Mouse (Mus musculus) CH12F3 (cell line): Measurements from ENCODE around the gene Slc25a38.

Experiments used
- in situ Hi-C: fragments of 300-500 bp; cut with MboI; formaldehyde crosslinking; loops from 2 replicates; pipeline ENCODE4 v1.14.3; 2020; ENCODE audit warnings: low sequenced_read_pairs

The Slc25a38 gene

DNA sequence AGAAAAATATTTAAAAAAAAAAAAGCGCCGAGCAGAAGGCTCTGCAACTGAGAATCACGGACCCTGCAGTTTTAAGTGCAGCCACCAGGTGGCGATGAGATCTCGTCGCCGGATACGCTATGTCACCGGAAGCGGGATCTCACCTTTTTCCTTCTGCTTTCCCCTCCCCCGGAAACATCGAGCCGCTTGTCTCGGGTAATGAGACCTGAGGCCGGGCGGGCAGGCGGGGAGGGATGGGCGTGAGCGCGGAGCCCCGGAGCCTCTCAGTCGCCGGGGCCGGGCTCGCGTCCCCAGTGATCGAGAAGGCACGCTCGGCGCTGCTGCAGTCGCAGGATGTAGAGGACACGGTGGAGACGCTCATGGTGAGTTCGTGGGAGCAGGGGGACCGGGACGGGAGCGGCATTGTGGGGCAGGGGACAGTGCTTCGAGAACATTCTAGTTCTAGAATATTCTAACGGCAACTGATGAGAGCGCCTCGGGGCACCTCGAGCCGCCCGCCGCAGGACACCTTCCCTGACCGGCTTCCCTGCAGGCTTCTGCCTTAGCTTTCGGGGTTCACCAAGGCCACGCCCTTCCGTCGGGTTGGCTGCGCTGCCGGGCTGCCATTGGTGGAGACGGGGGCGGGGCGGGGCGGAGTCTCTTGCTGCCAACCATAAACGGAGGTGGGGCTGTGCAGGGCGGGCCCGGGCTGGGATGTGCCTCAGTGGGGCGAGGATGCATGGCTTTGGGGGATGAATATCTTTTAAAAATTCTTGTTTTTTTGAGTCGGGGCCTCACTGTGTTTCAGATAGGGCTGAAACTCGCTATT is at the start of gene Slc25a38:
Gene Slc25a38 (plus strand): TSS at position 164 of the 808 bp plus-strand sequence.
- in situ Hi-C loops: no loop called here

DNA sequence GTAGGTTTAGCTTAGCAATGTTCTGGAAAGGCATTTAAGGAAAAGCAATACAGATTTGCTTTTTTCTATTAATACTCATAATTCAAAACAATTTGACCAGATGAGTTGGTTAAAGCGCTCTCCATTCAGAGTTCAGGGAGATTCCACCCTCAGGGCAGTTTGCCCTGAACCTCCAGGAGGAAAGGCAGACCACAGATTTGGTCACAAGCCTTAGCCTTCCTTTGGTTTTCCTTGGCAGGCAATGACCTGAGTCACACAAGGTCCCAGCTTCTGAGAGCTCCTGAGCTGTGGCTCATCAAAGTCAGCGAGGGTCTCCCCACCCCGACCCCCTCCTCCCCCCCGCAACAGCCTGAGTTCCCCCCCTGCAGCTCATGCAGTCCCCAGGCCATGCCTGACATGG is 45.9 kb upstream of the Slc25a38 start:
- in situ Hi-C loops: no loop called here

DNA sequence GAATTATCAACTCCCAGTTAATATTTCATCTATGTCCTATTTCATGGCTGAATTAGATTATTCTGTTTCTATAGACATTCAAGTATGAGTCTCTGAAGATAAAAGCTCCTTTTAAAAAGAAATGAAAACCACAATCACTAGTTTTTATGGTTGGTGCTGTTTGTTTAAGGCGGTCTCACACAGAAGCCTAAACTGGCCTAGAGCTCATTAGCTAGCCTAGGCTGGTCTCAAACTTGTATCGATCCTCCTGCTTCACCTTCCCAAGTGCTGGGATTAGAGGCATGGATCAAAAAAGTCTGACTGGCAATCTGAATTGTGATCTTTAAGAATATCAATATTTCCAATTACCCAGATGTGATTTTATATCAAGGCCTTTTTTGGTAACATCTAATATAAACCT is 42.6 kb upstream of the Slc25a38 start:
- in situ Hi-C loops: no loop called here

DNA sequence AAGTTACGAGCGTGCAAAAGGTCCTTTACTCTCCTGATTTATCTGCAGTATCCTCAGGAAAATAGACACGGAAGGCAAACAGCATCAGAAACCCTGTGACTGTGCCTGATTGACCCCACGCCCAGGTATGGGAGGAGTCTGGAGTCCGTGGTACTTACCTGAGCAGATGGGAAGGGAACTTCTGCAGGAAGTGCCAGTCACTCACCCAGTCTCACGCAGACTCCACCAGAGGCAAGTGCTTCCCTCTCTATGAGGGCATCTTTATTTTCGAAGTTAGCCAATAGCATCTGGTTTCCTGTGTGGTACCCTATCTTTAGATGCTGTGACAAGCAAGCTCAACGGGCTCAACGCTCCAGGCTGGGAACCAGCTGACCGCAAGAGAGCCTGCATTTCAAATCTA is 42.1 kb upstream of the Slc25a38 start:
- in situ Hi-C loops: no loop called here

DNA sequence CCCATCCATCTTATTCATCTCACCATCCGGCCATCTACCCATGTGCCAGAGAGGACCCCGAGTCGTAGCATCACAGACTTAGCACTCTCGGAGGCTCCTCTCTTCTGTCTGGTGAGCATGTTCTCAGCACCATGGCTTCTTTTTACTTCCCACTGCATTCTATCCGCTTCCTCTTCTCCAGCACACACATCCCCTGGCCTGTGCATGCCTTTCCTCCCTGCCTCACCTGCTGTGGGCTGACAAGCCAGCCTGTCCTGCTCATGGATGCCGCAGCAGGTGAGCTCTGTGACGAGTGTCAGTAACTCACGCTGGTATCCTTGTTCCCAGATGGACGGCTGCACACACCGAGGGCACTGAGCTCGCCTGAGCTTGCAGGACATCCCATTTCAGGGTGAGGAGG is 40.4 kb upstream of the Slc25a38 start, which contains the start of gene Cx3cr1:
Gene Cx3cr1 (minus strand): TSS at position 101 of the 400 bp plus-strand sequence.
- in situ Hi-C loops: loop anchor here (5.0 kb wide), 1 partner anchor 42 kb away; no protein-coding TSS in a partner anchor

DNA sequence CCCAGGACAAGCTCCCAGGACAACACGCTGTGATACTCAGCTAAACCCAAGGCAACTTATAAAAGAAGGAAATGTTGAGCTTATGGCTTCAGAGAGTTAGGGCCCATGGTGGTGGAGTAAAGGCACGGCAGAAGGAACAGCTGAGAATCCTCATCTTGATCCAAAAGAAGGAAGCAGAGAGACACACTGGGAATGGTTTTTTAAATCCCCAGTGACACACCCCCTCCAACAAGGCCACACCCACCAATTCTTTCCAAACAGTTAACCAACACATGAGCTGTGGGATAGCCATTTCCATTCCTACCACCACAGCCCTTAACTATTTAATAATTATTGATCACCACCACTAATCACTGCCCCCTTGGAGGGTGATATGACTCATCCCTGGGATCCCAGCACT is 38.9 kb upstream of the Slc25a38 start:
- in situ Hi-C loops: loop anchor here (5.0 kb wide), 1 partner anchor 44 kb away; no protein-coding TSS in a partner anchor

DNA sequence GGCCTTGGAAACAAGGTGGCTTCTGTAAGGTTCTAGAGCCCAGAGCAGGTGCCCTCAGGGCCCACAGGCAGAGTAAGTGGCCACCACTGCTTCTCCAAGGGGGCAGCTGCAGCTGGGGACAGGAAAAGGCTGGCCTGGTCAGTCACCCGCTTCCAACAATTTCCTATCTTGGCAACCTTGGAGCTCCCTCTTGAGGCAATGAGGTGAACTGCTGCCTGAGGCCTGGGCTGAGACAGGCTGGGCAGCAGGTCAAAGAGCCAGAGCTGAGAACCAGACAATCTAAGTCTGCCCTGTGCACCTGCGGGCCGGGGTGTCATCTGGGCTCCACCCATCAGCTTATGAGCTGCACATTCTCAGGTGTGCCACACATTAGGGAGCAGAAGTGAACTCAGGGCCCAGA is 37.0 kb upstream of the Slc25a38 start:
- in situ Hi-C loops: loop anchor here (5.0 kb wide), 1 partner anchor 46 kb away; no protein-coding TSS in a partner anchor

DNA sequence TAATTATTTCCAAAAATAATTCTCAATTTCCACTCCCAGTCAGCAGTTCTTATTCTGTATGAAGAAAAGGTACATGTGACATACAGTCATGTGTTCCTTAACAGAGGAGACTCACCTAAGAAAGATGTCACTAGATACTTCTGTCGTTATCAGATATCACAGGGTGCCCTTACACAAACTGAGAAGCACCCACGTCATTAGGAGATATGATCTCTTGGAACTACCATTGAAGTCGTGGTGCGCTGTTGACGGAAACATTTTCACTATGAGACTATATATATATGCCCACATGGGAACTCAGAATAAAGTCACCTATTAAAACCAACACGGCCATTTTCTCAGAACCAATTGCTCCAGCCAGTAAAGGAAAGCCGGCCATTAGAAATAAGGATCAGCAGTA is 35.7 kb upstream of the Slc25a38 start:
- in situ Hi-C loops: loop anchor here (5.0 kb wide), 1 partner anchor 47 kb away; no protein-coding TSS in a partner anchor

DNA sequence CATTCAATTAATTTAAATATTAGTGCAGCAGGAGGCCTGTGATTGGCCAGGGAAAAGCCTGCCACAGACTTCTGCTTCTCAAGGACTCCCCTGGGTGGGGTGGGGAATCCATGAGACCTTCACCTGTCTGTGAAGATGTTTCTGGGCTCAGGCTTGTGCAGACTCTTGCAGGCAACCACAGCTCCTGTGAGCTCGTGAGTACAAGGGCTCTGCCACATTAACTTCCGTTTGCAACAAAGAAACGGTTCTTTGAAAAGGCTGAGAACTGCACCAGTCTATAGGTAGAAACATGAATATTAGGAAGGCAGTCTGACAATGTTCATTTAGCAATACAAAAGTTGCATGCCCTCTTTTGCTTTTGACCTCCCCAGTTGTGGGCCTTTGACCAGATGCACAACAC is 31.9 kb upstream of the Slc25a38 start:
- in situ Hi-C loops: no loop called here

DNA sequence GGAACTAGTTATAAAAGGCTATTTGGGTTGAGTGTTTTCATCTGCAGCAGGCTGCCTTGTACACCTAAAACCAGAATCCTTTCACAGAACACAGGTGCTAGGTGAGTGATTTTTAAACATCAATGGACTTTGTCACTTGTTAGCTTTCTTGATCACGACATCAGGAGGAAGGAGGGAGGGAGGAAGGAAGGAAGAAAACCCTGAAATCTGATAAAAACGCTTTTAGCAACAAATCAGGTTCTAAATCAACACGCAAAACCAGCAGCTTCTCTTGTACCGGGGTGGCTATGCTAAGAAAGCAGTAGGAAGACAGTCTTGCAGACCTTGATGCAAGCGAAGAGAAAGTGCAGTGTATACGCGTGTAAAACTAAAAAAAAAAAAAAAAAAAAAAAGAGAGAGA is 30.3 kb upstream of the Slc25a38 start:
- in situ Hi-C loops: no loop called here

DNA sequence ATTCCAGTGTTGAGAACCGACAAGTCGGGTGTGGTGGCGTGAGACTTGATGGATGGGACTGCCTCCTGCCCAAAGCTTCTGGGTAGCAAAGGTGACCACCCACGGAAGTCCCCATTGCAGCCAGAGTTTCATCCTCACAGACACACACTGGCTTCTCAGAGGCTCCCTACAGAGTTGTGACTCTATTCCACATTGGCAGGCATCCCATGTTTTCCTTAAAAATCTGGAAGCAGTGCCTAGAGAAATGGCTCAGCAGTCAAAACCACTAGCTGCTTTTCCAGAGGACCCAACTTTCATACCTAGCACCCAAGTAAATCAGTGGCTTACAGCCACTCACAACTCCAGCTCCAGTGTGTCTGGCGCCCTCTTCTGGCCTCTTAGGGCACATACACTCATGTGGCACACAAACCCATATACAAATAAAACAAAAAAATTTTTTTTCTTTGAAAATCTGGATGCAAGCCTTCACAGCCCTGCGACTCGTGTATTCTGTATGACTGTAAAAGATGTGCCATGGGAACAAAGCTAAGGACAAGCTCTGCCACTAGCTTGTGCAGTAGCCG is 29.5 kb upstream of the Slc25a38 start:
- in situ Hi-C loops: no loop called here

DNA sequence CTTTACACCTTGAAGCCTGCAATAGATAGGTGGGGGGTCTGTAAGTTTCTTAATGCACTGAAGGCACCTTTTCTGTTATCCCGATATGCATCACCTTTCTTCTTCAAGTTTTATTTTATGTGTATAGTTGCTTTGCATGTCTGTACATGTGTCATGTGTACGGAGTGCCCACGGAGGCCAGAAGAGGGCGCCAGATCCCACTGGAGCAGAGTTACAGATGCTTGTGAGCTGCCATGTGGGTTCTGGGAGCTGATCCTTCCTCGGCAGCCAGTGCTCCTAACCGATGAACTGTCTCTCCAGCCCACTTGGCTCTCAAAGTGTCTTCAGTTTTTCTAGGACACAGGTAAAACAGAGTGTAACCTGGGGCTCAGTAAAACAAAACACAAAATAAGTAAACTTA is 28.9 kb upstream of the Slc25a38 start:
- in situ Hi-C loops: no loop called here

DNA sequence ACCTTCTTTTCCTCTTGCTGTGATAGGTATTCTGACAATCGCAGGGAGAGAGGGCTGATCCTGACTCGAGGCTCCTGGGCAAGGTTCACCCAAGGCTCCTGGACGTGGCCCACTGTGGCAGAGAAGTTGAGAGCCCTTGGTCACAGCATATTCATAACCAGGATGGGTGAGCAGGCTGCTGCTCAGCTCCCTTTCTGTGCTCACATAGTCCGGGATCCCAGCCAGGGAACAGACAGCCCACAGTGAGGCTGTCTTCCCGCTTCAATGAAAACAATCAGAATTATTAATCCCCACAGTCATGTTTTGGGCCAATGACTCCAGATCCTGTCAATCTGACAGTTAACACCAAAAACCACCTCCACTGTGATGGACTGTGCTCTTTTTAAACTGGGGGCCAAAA is 28.2 kb upstream of the Slc25a38 start:
- in situ Hi-C loops: no loop called here

DNA sequence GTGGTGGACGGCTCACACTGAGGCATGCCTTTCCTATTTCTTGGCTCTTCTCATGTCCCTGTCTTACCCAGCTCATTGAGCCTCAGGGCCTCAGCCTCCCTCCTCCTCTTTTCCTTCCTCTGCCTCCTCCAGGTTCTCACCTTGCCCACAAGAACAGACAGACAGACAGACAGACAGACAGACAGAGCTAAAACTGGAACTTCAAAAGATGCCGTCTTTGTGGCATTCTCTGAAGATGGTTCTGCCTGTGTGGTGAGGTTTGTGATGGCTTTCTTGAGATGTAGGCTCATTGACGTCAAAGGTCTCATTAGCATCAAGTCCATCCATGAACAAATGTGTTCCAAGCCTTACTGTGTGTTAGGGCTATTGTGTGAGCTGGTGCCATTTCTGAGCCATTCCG is 27.5 kb upstream of the Slc25a38 start:
- in situ Hi-C loops: no loop called here

DNA sequence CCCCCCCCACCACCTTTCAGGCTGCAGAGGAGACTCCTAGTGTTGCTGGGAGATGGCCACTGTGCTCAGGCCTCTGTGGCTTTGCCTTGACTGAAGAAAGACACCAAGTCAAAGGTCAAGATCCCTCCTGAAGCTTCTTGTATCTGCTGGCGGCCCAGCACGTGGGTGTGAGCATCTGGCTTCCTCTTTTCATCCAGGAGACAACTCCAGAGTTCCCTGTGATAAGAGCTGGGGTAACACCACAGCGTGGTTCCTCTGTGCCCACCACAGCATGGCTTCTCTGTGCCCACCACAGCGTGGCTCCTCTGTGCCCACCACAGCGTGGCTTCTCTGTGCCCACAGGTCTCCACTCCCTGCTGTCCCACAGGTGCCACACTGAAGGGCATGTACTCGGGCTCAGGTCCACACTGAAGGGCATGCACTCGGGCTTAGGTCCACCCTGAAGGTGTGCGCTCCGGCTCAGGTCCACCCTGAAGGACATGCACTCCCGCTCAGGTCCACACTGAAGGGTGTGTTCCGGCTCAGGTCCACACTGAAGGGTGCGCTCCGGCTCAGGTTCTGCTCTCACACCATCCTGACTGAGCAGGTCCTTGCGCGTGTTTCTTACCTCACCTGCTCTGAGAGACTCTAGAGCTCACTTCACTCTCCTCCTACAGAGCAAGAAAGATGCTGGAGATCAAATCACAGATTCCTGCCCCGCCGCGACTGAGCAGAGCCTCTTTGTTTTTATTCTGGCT is 26.8 kb upstream of the Slc25a38 start:
- in situ Hi-C loops: no loop called here

DNA sequence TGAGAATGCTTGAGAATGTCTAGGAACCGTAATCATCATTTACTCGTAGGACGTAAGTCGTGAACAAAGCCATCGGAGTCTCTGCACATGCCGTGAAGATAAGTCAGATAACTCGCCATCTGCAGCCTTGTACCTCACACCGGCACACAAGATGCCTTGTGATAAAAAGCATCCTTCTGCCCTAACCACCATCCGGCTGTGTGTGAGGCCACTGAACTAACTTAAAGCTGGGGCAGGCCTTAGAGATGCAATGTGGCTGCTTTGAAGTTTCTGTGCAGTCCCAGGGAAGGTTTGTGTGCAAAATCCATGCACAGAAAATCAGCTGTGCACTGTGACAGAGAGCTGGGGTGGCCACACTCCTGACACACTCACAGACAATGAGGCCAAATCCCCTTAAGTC is 25.8 kb upstream of the Slc25a38 start:
- in situ Hi-C loops: no loop called here

DNA sequence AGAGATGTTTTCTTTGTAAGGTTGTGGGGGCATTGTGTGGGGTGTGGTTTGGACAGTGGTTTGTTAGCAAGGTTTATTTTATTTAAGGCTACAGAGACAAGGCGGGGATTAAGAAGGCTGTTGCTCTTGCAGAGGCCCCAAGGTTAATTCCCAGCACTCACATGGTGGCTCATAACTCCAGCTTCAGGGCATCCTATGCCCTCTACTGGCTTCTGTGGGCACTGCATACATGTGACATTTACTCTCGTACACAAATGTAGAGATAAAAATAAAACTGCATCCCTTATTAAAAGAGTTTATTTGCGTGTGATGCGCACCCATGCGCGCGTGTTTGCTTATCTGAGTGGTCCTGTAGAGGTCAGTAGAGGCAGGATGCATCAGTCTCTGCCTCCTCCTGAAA is 21.0 kb upstream of the Slc25a38 start:
- in situ Hi-C loops: no loop called here

DNA sequence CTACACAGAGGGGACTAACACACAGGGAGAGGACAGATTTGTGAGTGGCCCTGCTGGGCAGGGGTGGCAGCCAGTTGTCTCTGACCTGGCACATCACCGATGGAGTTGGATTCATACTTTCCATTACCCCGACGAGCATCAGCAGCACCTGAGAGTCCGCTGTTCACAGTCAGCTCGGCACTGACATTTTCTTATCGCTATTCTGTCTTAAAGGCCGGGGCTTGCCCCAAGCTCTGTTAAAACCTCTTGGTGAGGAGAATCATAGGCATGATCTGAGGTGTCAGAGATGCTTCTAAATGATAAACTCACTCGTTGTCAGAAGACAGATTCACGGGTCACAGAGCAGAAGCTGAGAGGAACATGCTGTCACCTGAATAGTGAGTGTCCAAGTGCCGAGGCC is 19.1 kb upstream of the Slc25a38 start:
- in situ Hi-C loops: no loop called here

DNA sequence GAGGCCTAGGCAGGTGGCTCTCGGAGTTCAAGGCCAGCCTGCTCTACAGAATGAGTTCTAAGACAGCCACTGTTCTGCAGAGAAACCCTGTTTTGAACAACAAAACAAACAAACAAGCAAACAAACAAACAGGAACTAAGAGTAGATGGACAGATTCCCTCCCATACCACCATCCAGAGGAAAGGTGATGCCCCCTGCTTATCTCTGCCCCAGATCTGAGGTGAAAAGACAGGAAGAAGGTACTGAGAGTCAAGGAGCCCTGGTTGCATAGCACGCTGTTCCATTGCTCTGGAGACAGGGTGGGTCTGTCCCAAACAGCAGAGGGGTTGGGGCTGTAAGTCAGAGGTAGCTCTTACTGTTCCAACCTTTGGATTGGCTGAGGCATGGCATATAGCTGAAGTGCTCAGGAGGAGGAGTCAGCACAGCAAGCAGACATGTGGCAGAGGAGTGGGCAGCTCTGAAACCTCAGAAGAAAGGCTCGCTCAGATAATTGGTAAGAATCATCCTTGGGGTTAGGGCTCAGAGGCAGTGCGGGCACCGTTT is 18.4 kb upstream of the Slc25a38 start, which contains the start of gene Ccr8:
Gene Ccr8 (plus strand): TSS at position 419 of the 543 bp plus-strand sequence.
- in situ Hi-C loops: no loop called here

DNA sequence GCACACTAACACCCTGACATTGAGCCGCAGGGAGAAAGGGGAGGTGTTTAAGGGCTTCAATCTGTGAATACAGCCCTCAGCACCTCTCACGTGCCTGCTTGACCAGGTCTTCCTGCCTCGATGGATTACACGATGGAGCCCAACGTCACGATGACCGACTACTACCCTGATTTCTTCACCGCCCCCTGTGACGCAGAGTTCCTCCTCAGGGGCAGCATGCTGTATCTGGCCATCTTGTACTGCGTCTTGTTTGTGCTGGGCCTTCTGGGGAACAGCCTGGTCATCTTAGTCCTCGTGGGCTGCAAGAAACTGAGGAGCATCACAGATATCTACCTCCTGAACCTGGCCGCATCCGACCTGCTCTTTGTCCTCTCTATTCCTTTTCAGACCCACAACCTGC is 16.5 kb upstream of the Slc25a38 start:
- in situ Hi-C loops: no loop called here

DNA sequence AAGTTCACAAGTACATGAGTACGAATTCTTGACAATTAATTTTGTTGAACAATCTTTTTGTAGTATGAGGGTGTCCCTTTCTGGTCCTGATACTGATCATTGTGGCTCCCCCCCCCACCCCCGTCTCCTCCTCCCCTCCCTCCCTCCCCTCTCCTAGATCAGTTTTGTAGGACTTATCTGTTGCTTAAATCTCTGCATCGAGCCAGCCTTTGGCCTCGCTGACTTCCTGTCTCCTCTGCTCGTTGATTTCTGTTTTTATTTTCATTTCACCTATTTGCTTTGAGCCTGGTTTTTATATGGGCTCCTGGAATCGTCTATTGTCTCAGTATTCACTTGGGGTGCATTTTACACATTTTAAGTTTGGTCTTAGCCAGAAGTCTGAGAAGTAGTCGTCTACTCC is 14.3 kb upstream of the Slc25a38 start:
- in situ Hi-C loops: no loop called here
